Mouse (Mus musculus) spleen, postnatal 4 days (tissue): ENCODE data around the gene Abhd14a.

Source experiments
- DNase-seq, 2 experiments: peaks; one replicate each; pipeline ENCODE4 v3.0.0; 2022; ENCODE audit warnings: low spot score in 2 of 2

Abhd14a gene

DNA sequence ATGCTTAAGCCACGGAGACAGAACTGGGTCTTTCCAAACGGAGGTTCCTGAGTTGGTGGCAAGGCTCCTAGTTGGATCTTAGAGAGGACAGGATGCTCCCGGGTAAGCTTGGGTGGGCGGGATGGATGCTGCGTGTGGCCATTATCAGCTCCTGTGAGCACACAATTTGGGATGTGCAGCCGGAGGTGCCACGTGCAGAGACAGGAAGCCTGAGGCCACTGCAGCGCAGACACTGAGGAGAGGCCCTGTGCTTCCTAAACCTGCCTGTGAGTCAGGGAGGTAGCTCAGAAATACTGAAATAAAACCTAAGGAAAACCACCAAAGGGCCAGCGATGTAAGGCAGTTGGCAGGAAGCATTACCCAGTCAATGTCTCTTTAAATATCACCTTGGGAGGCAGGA is 22.3 kb upstream of the Abhd14a start:
- no peak for DNase-seq

GRCm38 (mm10) chr9:106469317-106469716 is 21.8 kb upstream of the Abhd14a start:
- DNase-seq, result no peak

DNA sequence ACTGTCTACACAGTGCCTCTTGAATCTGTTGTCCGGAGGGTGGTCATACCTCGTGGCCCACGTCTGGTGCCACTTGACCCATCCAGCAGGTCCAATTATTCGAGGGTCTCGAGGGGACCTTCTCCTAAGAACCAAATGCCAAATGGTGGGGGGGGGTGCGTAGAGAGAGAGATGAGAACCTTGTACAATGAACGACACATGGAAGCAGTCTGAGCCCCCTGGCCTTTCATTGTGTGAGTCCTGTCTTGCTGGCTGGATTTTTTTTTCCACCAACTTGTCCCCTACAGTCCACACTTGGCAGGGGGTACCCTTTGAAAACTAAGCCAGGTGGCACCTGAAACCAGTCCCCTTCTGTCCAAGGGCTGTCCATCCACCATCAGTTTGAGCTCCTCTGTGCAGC is 20.3 kb upstream of the Abhd14a start:
- DNase-seq, result no peak

DNA sequence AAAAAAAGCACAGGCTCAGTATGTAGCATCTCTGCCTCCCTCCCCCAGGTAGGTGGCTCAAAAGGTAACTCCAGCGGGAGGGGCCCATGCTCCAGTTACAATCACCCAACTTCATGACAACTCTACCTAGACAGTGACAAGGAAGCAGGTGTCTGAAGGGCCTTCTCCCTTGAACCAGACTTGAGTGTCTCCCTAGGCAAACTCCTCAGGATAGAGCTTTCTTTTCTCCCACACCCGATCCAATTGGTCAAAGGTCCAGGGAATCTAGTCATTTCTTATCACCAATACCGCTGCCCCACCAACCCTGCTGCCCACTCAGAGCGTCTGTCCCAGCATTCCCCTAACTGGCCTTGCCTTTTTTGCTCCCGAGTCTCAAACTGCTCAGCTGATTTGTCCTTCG is 19.2 kb upstream of the Abhd14a start:
- no peak for DNase-seq

DNA sequence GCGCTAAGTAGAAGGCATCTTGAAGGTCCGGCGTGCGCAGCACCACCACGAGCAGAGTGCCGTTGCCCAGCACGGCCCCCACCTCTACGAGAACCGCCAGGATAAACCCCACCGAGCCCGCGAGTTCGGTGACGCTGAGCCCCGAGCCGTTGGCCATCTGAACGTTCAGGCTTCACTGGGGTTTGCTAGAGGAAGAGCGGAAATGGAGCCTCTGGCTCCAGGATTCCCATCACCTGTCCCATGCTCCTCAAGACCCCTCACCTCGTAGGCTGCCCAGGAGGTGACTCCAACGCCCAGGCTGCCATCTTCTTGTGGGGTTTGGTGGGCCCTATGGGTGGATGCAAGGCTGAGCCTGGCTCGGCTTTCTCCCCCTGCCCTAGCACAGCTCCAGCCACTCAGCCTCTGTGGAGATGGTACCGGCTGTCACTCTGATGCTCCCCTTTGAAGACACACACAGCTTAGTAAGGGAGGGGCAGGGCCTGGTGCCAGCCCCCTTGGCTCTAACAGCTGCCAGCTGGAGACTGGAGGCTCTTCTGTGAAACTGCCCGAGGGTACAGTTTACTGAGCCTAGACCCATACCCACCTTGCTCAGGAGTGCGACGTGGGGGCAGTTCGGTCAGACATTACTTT is 18.2 kb upstream of the Abhd14a start, which contains the start of gene Gpr62:
Gene Gpr62, minus strand, starts transcription at position 368 of the 630 bp plus-strand sequence.
- no peak for DNase-seq

DNA sequence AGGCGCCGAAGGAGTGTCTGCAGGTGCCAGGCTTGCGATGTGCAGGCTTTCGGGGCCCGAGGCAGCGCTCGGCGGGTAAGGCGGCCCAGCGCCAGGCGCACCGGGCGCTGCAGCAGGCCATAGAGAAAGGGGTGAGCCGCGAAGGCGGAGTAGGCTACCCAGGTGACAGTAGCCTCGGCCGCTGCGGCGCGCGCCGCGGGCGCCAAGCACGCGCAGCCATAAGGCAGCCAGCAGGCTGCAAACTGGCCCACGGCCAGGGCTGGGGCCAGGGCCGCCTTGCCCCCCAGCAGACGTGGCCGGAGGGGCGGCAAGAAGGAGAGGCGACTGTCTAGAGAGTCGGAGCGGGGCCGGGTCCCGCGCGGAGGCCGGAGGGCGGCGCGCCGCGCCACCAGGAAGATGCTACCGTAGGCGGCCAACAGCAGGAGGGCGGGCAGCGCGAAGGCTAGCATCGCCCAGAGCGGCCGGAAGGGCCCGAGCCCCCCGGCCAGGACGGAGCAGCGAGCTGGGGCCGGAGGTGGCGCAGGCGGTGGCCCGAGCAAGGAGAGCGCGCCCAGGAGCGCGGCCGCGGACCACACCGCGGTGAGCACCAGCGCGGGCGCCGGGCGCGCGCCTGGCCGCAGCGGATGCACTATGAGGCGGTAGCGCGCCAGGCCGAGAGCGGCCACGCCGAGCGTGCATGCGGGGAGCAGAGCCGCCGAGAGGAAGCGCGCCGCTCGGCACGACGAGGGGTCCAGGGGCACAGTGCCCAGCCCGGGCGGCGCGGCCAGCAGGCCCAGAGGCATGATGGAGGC is 17.5 kb upstream of the Abhd14a start:
- no peak for DNase-seq

GRCm38 (mm10) chr9:106463122-106464063 is 15.9 kb upstream of the Abhd14a start:
- no peak for DNase-seq

- no peak for DNase-seq
Observed at GRCm38 (mm10) chr9:106462430-106462800, 14.9 kb upstream of the Abhd14a start.

DNA sequence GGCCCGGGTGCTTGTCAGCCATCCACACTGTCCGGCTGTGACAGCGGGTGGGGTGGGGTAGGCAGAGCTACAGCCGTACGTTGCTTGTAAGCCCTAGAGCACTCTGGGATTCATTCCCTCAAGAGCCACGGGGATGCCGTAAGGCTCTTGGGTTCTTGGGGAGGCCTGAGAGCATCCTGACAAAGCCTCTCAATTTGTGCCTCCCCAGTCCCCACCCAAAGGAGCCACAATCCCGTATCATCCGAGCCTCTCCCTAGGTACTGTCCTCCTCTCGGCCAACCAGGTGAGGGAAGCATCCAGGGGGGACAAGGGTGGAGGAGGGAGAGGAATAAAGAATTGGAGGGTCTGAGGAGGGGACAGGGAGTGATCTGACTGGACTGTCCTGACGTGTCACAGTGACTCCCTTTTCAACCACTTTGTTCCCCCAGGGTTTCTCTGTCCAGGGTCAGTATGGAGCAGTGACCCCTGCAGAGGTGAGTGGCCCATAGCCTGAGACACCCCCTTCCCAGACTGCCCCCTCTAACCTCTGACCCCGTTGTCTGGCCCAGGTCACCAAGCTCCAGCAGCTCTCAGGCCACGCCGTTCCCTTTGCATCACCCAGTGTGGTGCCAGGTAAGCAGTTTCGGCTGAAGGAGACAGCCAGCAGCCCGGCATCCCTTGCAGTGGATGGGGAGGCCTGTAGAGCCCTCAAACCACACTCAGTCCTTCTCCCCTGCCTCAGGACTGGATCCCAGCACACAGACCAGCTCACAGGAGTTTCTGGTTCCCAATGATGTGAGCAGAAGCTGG is 14.4 kb upstream of the Abhd14a start:
- no peak for DNase-seq

- no peak for DNase-seq
Observed at GRCm38 (mm10) chr9:106461026-106461415, 13.5 kb upstream of the Abhd14a start.

DNA sequence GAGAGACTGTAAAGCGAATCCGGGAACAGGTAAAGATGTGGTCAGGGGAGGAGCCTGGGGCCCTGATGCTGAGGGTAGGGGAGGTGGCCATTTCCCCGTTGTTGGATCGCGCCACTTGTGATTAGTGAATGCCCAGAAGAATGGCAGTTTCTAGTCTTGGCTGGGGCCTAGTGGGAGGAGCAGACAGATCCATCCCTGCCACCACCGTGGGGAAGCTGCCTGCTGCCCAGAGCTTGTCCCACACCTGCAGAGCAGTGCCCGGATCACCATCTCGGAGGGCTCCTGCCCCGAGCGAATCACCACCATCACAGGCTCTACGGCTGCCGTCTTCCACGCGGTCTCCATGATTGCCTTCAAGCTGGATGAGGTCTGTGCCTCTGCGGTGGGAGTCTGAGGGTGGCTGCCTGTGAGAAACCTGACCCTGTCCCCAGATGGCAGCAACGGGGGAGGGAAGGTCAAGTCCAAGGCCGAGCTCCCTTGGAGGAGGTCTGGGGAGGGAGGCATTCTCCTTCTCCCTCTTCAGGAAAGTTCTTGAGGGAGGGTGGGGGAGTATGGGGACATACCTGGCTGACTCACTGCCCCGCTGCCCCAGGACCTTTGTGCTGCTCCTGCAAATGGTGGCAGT is 13.0 kb upstream of the Abhd14a start:
- DNase-seq, result no peak

DNA sequence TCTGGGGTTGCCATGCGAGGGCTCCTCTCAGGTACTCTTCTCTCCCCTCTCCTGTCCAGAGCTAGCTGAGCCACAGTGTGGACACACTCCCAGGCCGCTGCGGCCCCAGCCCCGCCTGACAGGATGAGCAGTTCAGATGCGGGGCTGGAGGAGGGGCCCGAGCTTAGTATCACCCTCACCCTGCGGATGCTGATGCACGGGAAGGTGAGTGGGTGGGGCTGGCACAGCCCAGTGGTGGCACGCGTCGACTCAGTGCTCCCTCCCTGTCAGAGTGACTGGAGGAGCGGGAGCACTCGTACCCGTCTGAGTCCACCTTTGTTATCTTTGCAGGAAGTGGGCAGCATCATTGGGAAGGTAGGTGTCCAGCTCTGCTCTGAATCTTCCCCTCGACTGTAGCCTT is 12.5 kb upstream of the Abhd14a start:
- DNase-seq, result no peak

GRCm38 (mm10) chr9:106457920-106458319 is 10.4 kb upstream of the Abhd14a start:
- no peak for DNase-seq

DNA sequence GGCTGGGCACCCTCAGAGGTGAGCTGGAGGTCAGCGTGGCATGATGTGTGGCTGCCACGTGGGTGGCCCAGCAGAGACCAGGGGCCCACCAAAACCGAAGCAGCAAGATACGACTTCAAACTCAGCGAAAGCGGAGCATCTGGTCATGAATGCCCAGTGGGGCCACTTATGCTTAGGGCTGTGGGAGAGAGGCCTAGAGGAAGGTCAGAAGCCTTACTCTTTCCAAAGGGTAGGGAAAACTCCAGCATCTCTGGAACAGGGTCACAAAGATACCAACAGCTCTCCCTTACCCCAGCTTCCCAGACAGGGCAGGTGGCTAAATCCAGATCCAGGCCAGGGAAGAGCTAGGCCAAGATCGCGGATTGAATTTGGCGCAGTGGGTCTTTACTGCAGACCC is 9.7 kb upstream of the Abhd14a start:
- no peak for DNase-seq

GRCm38 (mm10) chr9:106456325-106457162 is 9.1 kb upstream of the Abhd14a start:
- DNase-seq, result no peak

GRCm38 (mm10) chr9:106454888-106455681 is 7.6 kb upstream of the Abhd14a start:
- no peak for DNase-seq

DNA sequence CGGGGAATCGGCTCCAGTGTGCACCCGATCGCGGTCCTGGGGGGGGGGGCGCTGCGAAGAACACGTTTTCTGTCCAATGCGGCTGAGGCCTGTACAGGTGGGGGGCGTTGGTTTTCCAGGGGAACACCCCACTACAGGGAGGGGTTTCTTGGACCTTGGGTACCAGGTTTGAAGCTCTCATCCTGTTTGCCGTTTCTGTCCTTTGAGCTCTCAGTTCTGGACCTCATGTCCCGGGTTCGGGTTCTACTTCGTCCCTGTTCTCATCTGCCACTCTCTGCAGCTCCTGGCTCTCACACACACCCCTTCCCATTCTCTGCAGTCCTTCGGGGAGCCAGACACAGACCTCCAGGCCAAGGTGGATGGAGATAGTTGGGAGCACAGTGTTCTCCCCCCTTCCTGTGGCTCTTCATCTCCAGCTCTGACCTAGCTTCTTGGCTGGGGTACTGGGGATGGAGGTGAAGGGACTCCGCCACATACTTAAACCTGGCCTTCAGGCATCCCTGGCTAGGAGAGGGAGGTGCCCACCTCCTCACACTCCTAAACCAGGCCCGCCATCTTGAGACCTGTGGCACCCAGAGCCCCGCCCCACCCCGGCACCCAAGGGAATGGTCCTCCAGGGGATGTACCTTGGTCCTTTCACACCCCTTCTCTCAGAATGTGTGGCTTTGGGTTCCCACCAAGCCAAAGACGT is 6.7 kb upstream of the Abhd14a start:
- no peak for DNase-seq

DNA sequence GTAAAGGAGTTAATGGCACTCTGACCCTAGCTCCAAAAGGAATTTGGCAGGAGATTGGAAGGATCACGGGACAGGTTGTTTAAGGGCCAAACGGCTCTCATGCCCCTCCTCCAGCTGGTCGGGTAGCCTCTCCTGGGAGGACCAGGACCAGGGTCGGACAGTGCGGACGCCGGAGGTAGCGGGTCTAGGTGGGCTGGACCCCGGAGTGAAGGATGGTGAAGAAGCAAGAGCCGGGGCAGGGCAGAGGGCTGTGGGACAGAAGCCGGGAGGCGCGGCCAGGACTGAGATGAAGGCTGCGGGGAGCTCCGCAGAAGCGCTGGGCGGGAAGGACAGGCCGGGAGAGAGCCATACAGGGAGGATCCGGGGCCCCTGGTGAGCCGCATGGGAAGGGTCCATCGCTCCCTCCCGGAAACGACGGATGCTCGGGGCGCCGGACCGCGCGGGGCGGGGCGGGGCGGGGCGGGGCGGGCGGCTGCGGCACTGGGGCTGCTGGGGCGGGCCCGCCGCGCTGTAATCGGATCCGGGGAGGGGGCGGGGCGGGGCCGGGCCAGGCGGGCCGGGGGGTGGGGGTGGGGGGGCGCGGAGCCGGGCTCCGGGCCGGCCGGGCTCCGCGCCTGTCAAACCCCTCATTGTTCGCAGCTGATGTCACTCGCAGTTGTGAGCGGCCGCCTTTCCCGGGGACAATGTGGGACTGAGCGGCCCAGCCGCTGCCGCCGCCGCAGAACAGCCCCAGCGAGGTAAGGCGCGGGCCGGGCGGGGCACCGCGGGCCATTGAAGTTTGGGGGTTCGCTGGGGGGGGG is 6.0 kb upstream of the Abhd14a start, which contains the start of gene Pcbp4:
Gene Pcbp4, plus strand, starts transcription at position 21 of the 800 bp plus-strand sequence.
- DNase-seq, result peak in 1 of 2 experiments; percentile 69
